Mouse (Mus musculus) heart, embryonic 13.5 days (tissue): ENCODE results near the gene Smpd3. TPM values are rescaled to one million over a fixed set of nuclear protein-coding genes. Genes with fewer than 3 reads are reported as not detected.

Source experiments
- ATAC-seq: fragments of 200-750 bp; cut with Nextera tagmentation; 2 replicates; pipeline ENCODE4 v1.8.0; 2017; ENCODE audit warnings: moderate TSS enrichment; ENCODE audit not compliant: insufficient number of reproducible peaks, low FRiP score, low TSS enrichment; ENCODE audit errors: extremely low read depth
- H3K27ac ChIP-seq: fragments of 300-500 bp; sonication (generic); replicated peaks from 2 replicates; pipeline ENCODE4 v1.5.1; 2015; ENCODE audit warnings: moderate library complexity, mild to moderate bottlenecking, inconsistent platforms
- H3K27me3 ChIP-seq: fragments of 300-500 bp; sonication (generic); replicated peaks from 2 replicates; pipeline ENCODE4 v1.6.1; 2015; ENCODE audit warnings: mild to moderate bottlenecking, inconsistent platforms
- H3K36me3 ChIP-seq: fragments of 300-500 bp; sonication (generic); 2 replicates; pipeline ENCODE4 v1.6.1; 2015; ENCODE audit warnings: mild to moderate bottlenecking, inconsistent platforms
- H3K4me1 ChIP-seq: fragments of 300-500 bp; sonication (generic); 2 replicates; pipeline ENCODE4 v1.6.1; 2015; ENCODE audit warnings: inconsistent platforms
- H3K4me2 ChIP-seq: fragments of 300-500 bp; sonication (generic); 2 replicates; pipeline ENCODE4 v1.6.1; 2015; ENCODE audit warnings: inconsistent platforms, mild to moderate bottlenecking, moderate library complexity
- H3K4me3 ChIP-seq: fragments of 300-500 bp; sonication (generic); 2 replicates; pipeline ENCODE4 v1.5.1; 2015; ENCODE audit warnings: moderate library complexity, mild to moderate bottlenecking, inconsistent platforms
- H3K9ac ChIP-seq: fragments of 300-500 bp; sonication (generic); 2 replicates; pipeline ENCODE4 v1.6.1; 2015; ENCODE audit warnings: inconsistent platforms, mild to moderate bottlenecking, moderate library complexity
- H3K9me3 ChIP-seq: fragments of 300-500 bp; sonication (generic); 2 replicates; pipeline ENCODE4 v1.6.1; 2016; ENCODE audit warnings: inconsistent platforms
- WGBS: fragments of 180-500 bp; shearing (Covaris S2); methylation state at CpG from one replicate; pipeline ENCODE4 v1.1.7; 2015; ENCODE audit warnings: mixed read lengths; 5-methylcytosine and 5-hydroxymethylcytosine counted together
- polyA plus RNA-seq: library from polyadenylated mRNA; unstranded; fragments of >200 nt; fragmentation: Nextera tagmentation; extraction: Ambion mirVana; gene quantifications from 2 replicates; pipeline ENCODE4 v1.2.1, GENCODE M21; 2015

Gene Smpd3
- polyA plus RNA-seq, 1 experiment from 2014 or later = 2.0 TPM

DNA sequence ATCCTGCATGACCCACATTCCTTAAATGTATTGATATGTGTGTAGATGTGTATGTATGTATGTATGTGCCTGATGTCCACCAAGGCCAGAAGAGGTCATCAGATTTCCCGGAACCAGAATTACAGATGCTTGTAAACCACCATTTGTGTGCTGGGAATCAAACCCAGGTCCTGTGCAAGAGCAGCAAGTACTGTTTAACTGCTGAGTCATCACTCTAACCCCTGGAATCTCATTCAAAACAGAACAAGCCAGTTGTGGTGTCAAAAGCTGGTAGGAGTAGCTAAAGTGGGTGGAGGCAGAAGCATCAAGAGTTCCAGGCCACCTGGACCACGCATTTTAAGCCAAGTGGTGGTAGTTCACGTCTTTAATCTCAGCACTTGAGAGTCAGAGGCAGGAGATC is 123.8 kb downstream of the Smpd3 start:
- 88% methylated on average over 3 of the region's 3 CpGs for WGBS
- ATAC-seq = no peak
- H3K9me3 ChIP-seq = no peaks in the 10 kb centered on the region
- H3K36me3 ChIP-seq = peaks cover 66% of the 10 kb centered on the region
- H3K27ac ChIP-seq = no peak overlapping the region
- no peak overlapping the region for H3K9ac ChIP-seq
- H3K4me3 ChIP-seq = no peak overlapping the region
- H3K27me3 ChIP-seq = no peaks in the 10 kb centered on the region
- peaks cover 16% of the 10 kb centered on the region for H3K4me1 ChIP-seq
- no peak overlapping the region for H3K4me2 ChIP-seq

DNA sequence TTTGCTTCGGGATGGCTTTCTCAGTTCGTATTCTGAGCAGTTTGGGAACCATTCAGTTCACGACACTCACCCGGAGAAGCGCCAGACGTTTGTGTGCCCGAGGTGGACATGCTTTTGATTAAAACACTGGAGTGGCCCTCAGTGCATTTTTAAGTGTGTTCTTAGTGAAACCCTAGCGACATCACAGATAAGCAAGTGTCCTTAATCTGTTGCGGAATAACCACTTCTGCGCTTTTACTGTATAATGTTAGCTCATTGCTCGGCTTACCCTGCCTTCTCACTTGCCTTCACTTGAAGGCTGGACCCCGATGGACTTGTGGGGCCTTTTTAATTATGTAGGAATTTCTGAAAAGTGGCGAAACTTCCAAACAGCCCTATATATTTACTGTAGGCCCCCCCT is 126.4 kb downstream of the Smpd3 start:
- 5% methylated on average over 13 of the region's 13 CpGs for WGBS

DNA sequence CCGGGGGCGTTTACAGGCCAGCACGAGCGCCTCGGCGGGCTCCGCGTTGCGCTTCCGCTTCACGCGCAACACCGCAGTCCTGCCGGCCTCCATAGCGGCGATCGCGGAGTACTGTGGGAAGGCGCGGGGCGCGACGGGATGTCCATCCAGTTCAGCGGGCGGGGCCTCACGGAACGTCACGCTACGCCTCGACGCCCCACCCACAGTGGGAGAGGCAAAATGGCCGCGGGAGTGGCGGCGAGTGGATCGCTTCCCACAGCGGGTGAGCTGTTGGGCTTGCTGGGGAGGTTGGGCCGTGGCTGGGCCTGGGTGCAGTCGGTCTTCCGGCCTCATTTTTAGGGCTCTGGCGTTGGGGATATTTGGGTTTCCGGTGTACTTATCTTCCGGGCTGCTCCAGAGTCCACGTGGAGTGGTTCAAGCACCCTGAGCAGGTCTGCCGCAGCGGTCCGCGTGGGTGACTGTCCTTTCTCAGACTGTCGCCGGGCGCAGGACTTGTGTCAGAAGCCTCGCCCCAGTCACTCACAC is 126.9 kb downstream of the Smpd3 start, which contains the start of the genes Slc7a6os and Prmt7:
Slc7a6os (minus strand) TSS at position 115 of the 525 bp plus-strand sequence.
Prmt7 (plus strand) TSS at position 116 of the 525 bp plus-strand sequence.
- H3K36me3 ChIP-seq = peaks cover 63% of the 10 kb centered on the region
- peak within 1 kb of the TSS; percentile 94 for H3K27ac ChIP-seq
- H3K27me3 ChIP-seq = no peaks in the 10 kb centered on the region
- under 1% methylated on average over 52 of the region's 52 CpGs for WGBS
- H3K9ac ChIP-seq = peak within 1 kb of the TSS; percentile 96
- peak within 1 kb of the TSS; percentile 91 for H3K4me2 ChIP-seq
- ATAC-seq = peak; percentile 93
- no peaks in the 10 kb centered on the region for H3K9me3 ChIP-seq
- H3K4me3 ChIP-seq = peak within 1 kb of the TSS; percentile 96
- H3K4me1 ChIP-seq = peaks cover 16% of the 10 kb centered on the region

More for the DNA sequence above, 126.4 kb downstream of the Smpd3 start:
- Histone ChIP-seq H3K36me3 (peaks cover 65% of the 10 kb centered on the region), H3K27me3 (no peaks in the 10 kb centered on the region), H3K4me1 (peaks cover 16% of the 10 kb centered on the region), H3K9ac (peak overlapping the region; percentile 96), H3K4me3 (peak overlapping the region; percentile 96), H3K9me3 (no peaks in the 10 kb centered on the region), H3K27ac (peak overlapping the region; percentile 94), H3K4me2 (peak overlapping the region; percentile 91)
- no peak for ATAC-seq

DNA sequence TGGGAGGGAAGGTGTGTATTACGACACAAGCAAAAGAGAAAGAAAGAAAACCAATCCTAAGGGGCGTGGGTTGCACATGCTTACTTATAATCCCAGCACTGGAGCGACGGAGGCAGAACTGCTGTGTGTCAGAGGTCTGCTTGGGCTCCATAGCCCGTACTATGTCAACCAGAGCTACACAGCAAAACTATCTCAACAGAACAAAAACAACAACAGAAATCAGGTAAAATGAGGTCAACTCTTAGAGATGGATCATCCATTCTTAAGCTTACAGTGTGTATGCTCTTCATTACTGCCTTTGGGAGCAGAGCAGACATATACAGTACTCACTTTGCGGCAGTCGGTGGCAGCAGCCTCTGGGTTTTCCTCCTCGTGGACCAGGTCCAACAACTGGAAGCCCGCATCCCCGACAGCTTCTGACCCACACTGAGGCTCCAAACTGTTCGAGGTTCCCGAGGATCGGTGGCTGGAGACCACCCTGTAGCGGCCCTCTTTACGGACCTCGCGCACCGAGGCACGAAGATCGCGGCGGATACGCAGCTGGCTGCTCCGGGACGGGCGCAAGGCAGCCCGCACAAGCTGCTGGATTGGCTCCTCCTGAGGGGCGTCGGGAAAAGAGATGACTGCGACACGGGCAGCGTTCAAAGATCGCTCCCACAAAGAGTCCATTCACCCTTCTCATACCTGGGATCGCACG is 127.6 kb downstream of the Smpd3 start:
- Histone ChIP-seq H3K27ac (peak overlapping the region; percentile 94), H3K36me3 (peaks cover 63% of the 10 kb centered on the region), H3K9me3 (no peaks in the 10 kb centered on the region), H3K4me1 (peaks cover 16% of the 10 kb centered on the region), H3K9ac (peak overlapping the region; percentile 96), H3K4me2 (peak overlapping the region; percentile 91), H3K27me3 (no peaks in the 10 kb centered on the region), H3K4me3 (peak overlapping the region; percentile 96)
- ATAC-seq = peak; percentile 16; the same call in 1 of the 2 replicates
- under 1% methylated on average over 35 of the region's 35 CpGs for WGBS

Other genes starting within 250 kb of the Smpd3 start
- 1.7 and 2.4 TPM in 2 replicates for gene Esrp2, start 201.0 kb downstream of the Smpd3 start, polyA plus RNA-seq
- gene Pla2g15, start 187.6 kb downstream of the Smpd3 start, polyA plus RNA-seq = 8.4 and 9.5 TPM in 2 replicates
- gene Slc7a6, start 169.1 kb downstream of the Smpd3 start, polyA plus RNA-seq = 31.9 and 37.6 TPM in 2 replicates
- 20.2 and 22.7 TPM in 2 replicates for gene Slc7a6os, start 127.1 kb downstream of the Smpd3 start, polyA plus RNA-seq
- gene Prmt7, start 127.1 kb downstream of the Smpd3 start, polyA plus RNA-seq = 35.7 and 36.6 TPM in 2 replicates
- 13.9 and 15.3 TPM in 2 replicates for gene Zfp90, start 77.3 kb upstream of the Smpd3 start, polyA plus RNA-seq
- not detected in 2 replicates for gene 6030452D12Rik, start 162.5 kb upstream of the Smpd3 start, polyA plus RNA-seq
- 29.5 and 32.0 TPM in 2 replicates for gene Cdh3, start 172.9 kb upstream of the Smpd3 start, polyA plus RNA-seq
- gene Gm10073, start 235.5 kb upstream of the Smpd3 start, polyA plus RNA-seq = 6.0 and 11.9 TPM in 2 replicates